In the genomic region with DNA sequence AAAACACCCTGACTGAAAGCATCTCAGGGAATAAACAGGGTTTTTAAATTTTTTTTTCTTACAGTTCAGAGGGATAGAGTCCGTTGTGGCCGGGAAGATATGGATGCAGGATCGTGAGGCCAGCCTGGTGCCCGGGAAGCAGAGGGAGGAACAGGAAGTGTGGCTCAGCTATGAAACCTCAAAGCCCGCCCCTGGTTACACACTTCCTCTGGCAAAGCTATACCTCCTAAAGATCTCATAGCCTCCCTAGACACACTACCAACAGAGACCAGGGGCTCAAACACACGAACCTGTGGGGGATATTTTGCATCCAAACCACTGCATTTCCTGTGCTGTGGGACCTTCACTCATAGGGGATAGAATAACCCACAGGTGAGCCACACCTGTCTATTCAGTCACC, we compare ENCODE assay signal across 20 mouse cellular contexts. TPM values are rescaled to one million over a fixed set of nuclear protein-coding genes. Genes with fewer than 3 reads are reported as not detected.
"Had no signal": no experiment of that assay in that cellular context is flagged by ENCODE, and none has a peak within 500 bp of the region (broad histone marks: within the 10 kb centered on the region; RNA-seq: fewer than 3 reads in every experiment).

No protein-coding gene starts in this region.

- H3K27me3 ChIP-seq: limb, embryonic 13.5 days; liver, embryonic 13.5 days; neural tube, embryonic 12.5 days; neural tube, embryonic 15.5 days had no signal

- H3K4me3 ChIP-seq: layer of hippocampus, adult 2 months; limb, embryonic 10.5 days; limb, embryonic 13.5 days; liver, embryonic 13.5 days; neural tube, embryonic 12.5 days; neural tube, embryonic 15.5 days had no signal

- H3K9me3 ChIP-seq: limb, embryonic 10.5 days; liver, embryonic 13.5 days; neural tube, embryonic 12.5 days; neural tube, embryonic 15.5 days had no signal

- H3K4me2 ChIP-seq: limb, embryonic 13.5 days; liver, embryonic 13.5 days; midbrain, embryonic 11.5 days; neural tube, embryonic 12.5 days; neural tube, embryonic 15.5 days had no signal

- H3K4me1 ChIP-seq: limb, embryonic 13.5 days; liver, embryonic 13.5 days; neural tube, embryonic 12.5 days; neural tube, embryonic 15.5 days had no signal

- H3K9ac ChIP-seq: limb, embryonic 13.5 days; liver, embryonic 13.5 days; neural tube, embryonic 12.5 days; neural tube, embryonic 15.5 days had no signal

- DNase-seq: kidney, adult 2 months; kidney, postnatal 25 days; layer of hippocampus, adult 9-11 months; liver; liver, embryonic 13.5 days; lung, adult 2 months; lung, postnatal 14 days; midbrain, embryonic 14.5 days; thymus, adult 18-20 months; thymus, postnatal 14 days; thymus, postnatal 4 days had no signal

- H3K27ac ChIP-seq: kidney, postnatal 0 days; layer of hippocampus, adult 2 months; limb, embryonic 10.5 days; limb, embryonic 13.5 days; liver, embryonic 13.5 days; macrophage; neural tube, embryonic 12.5 days; neural tube, embryonic 15.5 days had no signal

- H3K36me3 ChIP-seq: limb, embryonic 10.5 days; limb, embryonic 13.5 days; liver, embryonic 13.5 days; neural tube, embryonic 12.5 days; neural tube, embryonic 15.5 days had no signal

RNA-seq across cellular contexts. Expression of a gene that starts 7.9 kb away (rescaled TPM):
- total RNA-seq: megakaryocyte-erythroid progenitor cell, adult 5-6 weeks had no signal
- polyA plus RNA-seq: macrophage had no signal
